Mouse (Mus musculus): ENCODE measurements around the gene Myo16. TPM values are rescaled to one million over a fixed set of nuclear protein-coding genes. Genes with fewer than 3 reads are reported as not detected.

Gene Myo16
- total RNA-seq, 2 experiments from 2014 or later = 30.5 to 38.7 TPM

GRCm38 (mm10) chr8:10312316-10312715 is 158.6 kb downstream of the Myo16 start:
- TF ChIP-seq CTCF (IDR thresholded peaks at IDR 0.05) = no peak
- Histone ChIP-seq H3K4me3 (no peak overlapping the region), H3K27ac (no peak overlapping the region)
- no peak for DNase-seq (ENCODE audit: extremely low spot score in 1 of 2, low spot score in 2 of 2)
- intact Hi-C loops (cut with DNase I) = no loop called here

- intact Hi-C loops (cut with DNase I) = no loop called here
- no peak for DNase-seq (ENCODE audit: extremely low spot score in 1 of 2, low spot score in 2 of 2)
- no peak overlapping the region for H3K27ac ChIP-seq
- no peak overlapping the region for H3K4me3 ChIP-seq
- TF ChIP-seq CTCF (IDR thresholded peaks at IDR 0.05) = no peak
Measured at GRCm38 (mm10) chr8:10316201-10316600, 162.5 kb downstream of the Myo16 start.

- intact Hi-C loops (cut with DNase I) = no loop called here
- H3K27ac ChIP-seq = no peak overlapping the region
- TF ChIP-seq CTCF (IDR thresholded peaks at IDR 0.05) = no peak
- no peak overlapping the region for H3K4me3 ChIP-seq
- DNase-seq (ENCODE audit: extremely low spot score in 1 of 2, low spot score in 2 of 2) = no peak
Measured at GRCm38 (mm10) chr8:10318103-10318502, 164.4 kb downstream of the Myo16 start.

DNA sequence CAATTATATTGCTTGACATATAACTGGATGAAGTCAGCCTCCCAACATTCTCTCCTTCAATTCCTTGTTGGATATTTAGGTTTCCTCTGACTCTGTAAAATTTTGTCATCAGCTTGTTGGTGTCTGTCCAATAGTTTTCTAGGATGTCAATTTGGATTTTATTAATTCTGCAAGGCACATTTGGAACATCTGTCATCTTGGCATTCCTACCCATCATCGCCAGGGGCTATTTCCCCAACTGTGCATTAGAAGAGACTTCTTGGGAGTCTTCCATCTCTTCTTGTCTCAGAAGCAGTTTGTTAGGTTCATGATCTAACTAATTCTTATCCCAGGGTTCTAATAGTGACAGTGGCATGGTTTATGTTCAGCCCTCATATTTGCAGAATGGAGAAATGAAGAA is 196.7 kb downstream of the Myo16 start:
- H3K27ac ChIP-seq = no peak overlapping the region
- intact Hi-C loops (cut with DNase I) = no loop called here
- DNase-seq (ENCODE audit: extremely low spot score in 1 of 2, low spot score in 2 of 2) = no peak
- H3K4me3 ChIP-seq = no peak overlapping the region
- no peak for TF ChIP-seq CTCF (IDR thresholded peaks at IDR 0.05)

GRCm38 (mm10) chr8:10358711-10359110 is 205.0 kb downstream of the Myo16 start:
- DNase-seq (ENCODE audit: extremely low spot score in 1 of 2, low spot score in 2 of 2) = no peak
- intact Hi-C loops (cut with DNase I) = no loop called here
- no peak for TF ChIP-seq CTCF (IDR thresholded peaks at IDR 0.05)
- H3K4me3 ChIP-seq = no peak overlapping the region
- H3K27ac ChIP-seq = no peak overlapping the region

DNA sequence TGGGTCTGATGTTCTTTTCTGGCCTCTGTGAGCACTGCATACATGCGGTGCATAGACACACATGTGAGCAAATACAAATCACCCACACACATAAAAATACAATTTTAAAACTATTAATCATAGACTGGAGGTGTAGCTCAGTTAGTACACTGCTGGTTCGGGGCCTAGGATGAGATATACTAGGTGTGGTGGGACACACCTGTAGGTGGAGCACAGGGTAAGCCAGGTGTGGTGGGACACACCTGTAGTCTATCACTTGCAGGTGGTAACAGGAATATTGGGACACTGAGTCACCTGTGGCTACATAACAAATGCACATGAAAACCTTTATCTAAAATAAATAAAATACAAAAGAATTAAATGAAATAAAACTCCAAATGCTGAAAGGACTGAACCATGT is 209.2 kb downstream of the Myo16 start:
- no peak for TF ChIP-seq CTCF (IDR thresholded peaks at IDR 0.05)
- intact Hi-C loops (cut with DNase I) = no loop called here
- no peak for DNase-seq (ENCODE audit: extremely low spot score in 1 of 2, low spot score in 2 of 2)
- H3K4me3 ChIP-seq = no peak overlapping the region
- H3K27ac ChIP-seq = no peak overlapping the region

DNA sequence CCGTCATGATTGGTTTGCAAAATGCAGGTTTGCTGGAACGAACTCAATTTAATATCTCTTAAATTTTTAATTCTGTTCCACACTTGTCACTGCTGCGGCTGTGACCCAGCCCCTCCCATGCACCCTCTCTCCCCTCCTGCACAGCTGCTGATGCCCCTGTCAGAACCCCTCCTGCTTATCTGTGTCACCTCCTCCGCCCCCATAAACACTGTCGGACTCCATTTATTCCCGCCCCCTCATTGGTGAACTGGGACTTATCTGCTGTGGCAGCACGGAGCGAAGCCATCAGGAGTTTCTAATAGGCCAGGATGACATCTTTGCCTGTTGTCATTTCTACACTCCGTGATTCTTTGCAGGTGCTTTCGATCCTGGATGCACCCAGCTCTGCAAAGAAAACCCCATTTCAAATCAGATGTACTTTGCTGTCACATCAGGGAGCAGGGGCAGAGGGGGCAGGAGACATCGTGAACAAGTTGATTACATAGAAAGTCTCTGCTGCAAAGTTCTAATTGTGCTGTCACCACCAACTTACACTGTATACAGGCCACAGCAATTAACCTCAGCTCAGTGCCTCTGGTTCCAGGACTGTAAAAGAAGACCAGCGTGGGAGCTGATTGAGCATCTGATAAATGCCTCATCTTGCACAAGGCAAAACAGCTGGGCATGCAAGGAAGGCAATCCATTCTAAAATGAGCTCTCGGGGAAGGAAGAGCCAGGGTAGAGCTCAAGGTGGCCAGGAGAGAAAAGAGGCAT is 210.1 kb downstream of the Myo16 start:
- intact Hi-C loops (cut with DNase I) = no loop called here
- TF ChIP-seq CTCF (IDR thresholded peaks at IDR 0.05) = no peak
- DNase-seq (ENCODE audit: extremely low spot score in 1 of 2, low spot score in 2 of 2) = no peak
- Histone ChIP-seq H3K27ac (no peak overlapping the region), H3K4me3 (no peak overlapping the region)

DNA sequence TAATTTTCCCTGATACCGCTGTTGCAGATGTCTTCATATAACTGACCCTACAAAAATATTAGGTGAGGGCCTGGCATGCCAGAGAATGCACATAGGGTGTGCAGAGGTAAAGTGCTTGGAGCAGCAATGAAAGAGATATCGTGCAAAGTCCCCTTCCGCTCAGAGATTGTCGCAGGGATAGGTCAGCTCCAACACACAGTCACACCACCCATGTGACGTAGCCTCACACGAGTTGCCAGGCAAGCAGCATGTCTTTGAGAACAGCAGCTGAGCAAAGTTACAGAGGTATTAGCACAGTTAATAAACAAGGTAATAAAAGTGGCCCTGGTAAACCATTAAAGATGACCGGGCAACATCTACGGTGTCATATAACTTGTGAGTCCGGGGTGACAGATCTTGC is 212.4 kb downstream of the Myo16 start:
- intact Hi-C loops (cut with DNase I) = no loop called here
- no peak overlapping the region for H3K4me3 ChIP-seq
- no peak for TF ChIP-seq CTCF (IDR thresholded peaks at IDR 0.05)
- DNase-seq (ENCODE audit: extremely low spot score in 1 of 2, low spot score in 2 of 2) = no peak
- H3K27ac ChIP-seq = no peak overlapping the region

- no peak for TF ChIP-seq CTCF (IDR thresholded peaks at IDR 0.05)
- DNase-seq (ENCODE audit: extremely low spot score in 1 of 2, low spot score in 2 of 2) = no peak
- intact Hi-C loops (cut with DNase I) = no loop called here
- no peak overlapping the region for H3K27ac ChIP-seq
- no peak overlapping the region for H3K4me3 ChIP-seq
Measured at GRCm38 (mm10) chr8:10372571-10372970, 218.9 kb downstream of the Myo16 start.

- no peak overlapping the region for H3K4me3 ChIP-seq
- intact Hi-C loops (cut with DNase I) = no loop called here
- no peak overlapping the region for H3K27ac ChIP-seq
- DNase-seq (ENCODE audit: extremely low spot score in 1 of 2, low spot score in 2 of 2) = no peak
- TF ChIP-seq CTCF (IDR thresholded peaks at IDR 0.05) = no peak
Measured at GRCm38 (mm10) chr8:10387143-10387542, 233.4 kb downstream of the Myo16 start.

GRCm38 (mm10) chr8:10391096-10391683 is 237.5 kb downstream of the Myo16 start:
- DNase-seq (ENCODE audit: extremely low spot score in 1 of 2, low spot score in 2 of 2) = no peak
- H3K27ac ChIP-seq = no peak overlapping the region
- no peak overlapping the region for H3K4me3 ChIP-seq
- intact Hi-C loops (cut with DNase I) = no loop called here
- TF ChIP-seq CTCF (IDR thresholded peaks at IDR 0.05) = no peak

- DNase-seq (ENCODE audit: extremely low spot score in 1 of 2, low spot score in 2 of 2) = no peak
- Histone ChIP-seq H3K27ac (no peak overlapping the region), H3K4me3 (no peak overlapping the region)
- no peak for TF ChIP-seq CTCF (IDR thresholded peaks at IDR 0.05)
- intact Hi-C loops (cut with DNase I) = no loop called here
Measured at GRCm38 (mm10) chr8:10391913-10392312, 238.2 kb downstream of the Myo16 start.

DNA sequence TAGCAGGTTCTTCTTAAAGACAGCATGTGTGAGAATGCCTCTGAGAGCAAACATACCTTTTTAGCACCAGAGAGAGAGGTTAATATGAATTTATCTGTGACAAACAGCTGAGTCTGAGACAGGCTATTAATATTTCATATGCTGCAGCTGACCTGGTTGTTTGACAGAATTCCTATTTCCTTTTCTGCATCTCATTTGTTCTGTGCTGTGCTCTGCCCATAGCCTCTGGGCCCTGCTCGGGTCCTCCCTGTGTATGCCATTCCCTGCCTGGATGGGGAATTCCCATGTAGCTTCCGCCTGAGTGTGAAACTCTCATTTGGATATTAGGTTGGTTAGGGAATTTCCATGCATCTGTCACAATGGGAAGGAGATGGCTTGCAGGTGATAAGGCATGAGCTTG is 240.8 kb downstream of the Myo16 start:
- no peak for TF ChIP-seq CTCF (IDR thresholded peaks at IDR 0.05)
- Histone ChIP-seq H3K4me3 (no peak overlapping the region), H3K27ac (no peak overlapping the region)
- DNase-seq (ENCODE audit: extremely low spot score in 1 of 2, low spot score in 2 of 2) = no peak
- intact Hi-C loops (cut with DNase I) = no loop called here

Measured in left cerebral cortex, adult 2 months (tissue).